9 mouse cellular contexts compared by ENCODE assay signal in the genomic region with DNA sequence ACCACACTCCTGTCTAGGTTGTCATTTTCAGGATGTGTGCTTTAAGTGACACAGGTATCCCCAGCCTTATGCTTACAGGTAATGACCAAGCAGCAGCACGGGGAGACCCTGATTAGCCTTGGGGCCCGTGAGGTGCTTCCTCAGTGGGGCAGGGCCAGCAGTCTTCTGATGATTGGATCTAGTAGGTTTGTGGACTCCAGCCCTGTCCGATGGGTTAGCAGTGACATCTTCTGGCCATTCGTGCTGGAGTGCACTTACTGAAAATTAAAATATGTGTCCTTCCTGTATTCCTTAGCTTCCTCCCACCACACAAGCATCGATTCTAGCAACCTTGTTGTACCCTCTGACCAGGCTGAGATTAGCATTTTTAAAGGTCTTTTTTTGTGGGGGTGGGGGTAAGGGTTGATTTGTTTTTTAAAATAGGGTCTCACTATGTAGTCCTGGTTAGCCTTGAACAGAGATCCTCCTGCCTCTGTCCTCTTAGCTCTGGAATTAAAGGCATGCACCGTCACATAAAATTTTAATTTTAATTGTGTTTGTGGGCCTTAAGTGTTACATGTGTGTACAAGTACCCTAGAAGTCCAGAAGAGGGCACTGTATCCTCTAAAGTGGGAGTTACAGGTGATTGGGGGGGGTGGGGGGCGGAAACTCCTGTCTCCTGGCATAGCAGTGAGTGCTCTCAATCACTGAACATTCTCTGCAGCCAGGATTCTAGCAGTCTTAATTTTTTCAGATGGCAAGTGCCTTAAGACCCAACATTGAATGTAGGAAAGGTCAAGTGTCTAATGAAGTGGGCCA. TPM values are rescaled to one million over a fixed set of nuclear protein-coding genes. Genes with fewer than 3 reads are reported as not detected.
DNase-seq lines count a peak whose midpoint lies in the region; ATAC-seq and TF ChIP-seq lines count a peak whose summit lies in the region.
"Had no signal": no experiment of that assay in that cellular context is flagged by ENCODE, and none has a peak within 500 bp of the region (broad histone marks: within the 10 kb centered on the region; RNA-seq: fewer than 3 reads in every experiment).

No protein-coding gene starts in this region.

- peaks cover 3% of the 10 kb centered on the region; the same call in 1 of the 2 replicates for H3K36me3 ChIP-seq in neural tube, embryonic 12.5 days
- peaks cover 80% of the 10 kb centered on the region for H3K36me3 ChIP-seq in heart, embryonic 12.5 days

- no peak overlapping the region for H3K9ac ChIP-seq in neural tube, embryonic 12.5 days
- H3K9ac ChIP-seq in heart, embryonic 12.5 days = no peak overlapping the region
- H3K9ac ChIP-seq: liver, embryonic 13.5 days had no signal

- H3K4me1 ChIP-seq in lung, adult 2 months (ENCODE audit: control insufficient read depth, insufficient read depth, low read length) = peaks cover 3% of the 10 kb centered on the region; the same call in 1 of the 2 replicates
- peaks cover 26% of the 10 kb centered on the region for H3K4me1 ChIP-seq in neural tube, embryonic 12.5 days
- H3K4me1 ChIP-seq in heart, embryonic 12.5 days (replicated peaks) = peaks cover 26% of the 10 kb centered on the region

- DNase-seq in lung, adult 2 months = no peak
- DNase-seq in lung, postnatal 14 days = no peak
- peak; percentile 36 for DNase-seq in MN1 (ENCODE audit: low spot score)
- peak; percentile 80 to 82 for DNase-seq in cerebellum, postnatal 10 days
- DNase-seq in kidney, postnatal 25 days = peak; percentile 32 to 55
- DNase-seq in gastrocnemius, postnatal 14 days = no peak
- DNase-seq: liver, embryonic 13.5 days had no signal

- TF ChIP-seq CTCF in lung, adult 2 months (IDR thresholded peaks at IDR 0.05; ENCODE audit: insufficient read depth, low read length) = peak; percentile 47

- H3K9me3 ChIP-seq in neural tube, embryonic 12.5 days = no peaks in the 10 kb centered on the region
- H3K9me3 ChIP-seq in heart, embryonic 12.5 days (replicated peaks) = no peaks in the 10 kb centered on the region
- H3K9me3 ChIP-seq: liver, embryonic 13.5 days had no signal

- intact Hi-C loops in gastrocnemius, postnatal 14 days (cut with DNase I; ENCODE audit: low total_unique reads) = no loop called here

- 51% methylated on average over 7 of the region's 7 CpGs for WGBS in lung, adult 2 months
- WGBS in neural tube, embryonic 12.5 days = 75% methylated on average over 7 of the region's 7 CpGs
- 56% methylated on average over 7 of the region's 7 CpGs for WGBS in heart, embryonic 12.5 days

- no peak overlapping the region for H3K4me2 ChIP-seq in neural tube, embryonic 12.5 days (replicated peaks)
- H3K4me2 ChIP-seq in heart, embryonic 12.5 days = no peak overlapping the region
- H3K4me2 ChIP-seq: liver, embryonic 13.5 days had no signal

- H3K4me3 ChIP-seq in lung, adult 2 months (replicated peaks; ENCODE audit: extremely low read depth, low read depth, low read length) = no peak overlapping the region
- H3K4me3 ChIP-seq in neural tube, embryonic 12.5 days = no peak overlapping the region
- no peak overlapping the region for H3K4me3 ChIP-seq in heart, embryonic 12.5 days
- H3K4me3 ChIP-seq: liver, embryonic 13.5 days had no signal

- TF ChIP-seq POLR2A in lung, adult 2 months (IDR thresholded peaks at IDR 0.05; ENCODE audit: borderline replicate concordance, extremely low read depth, low read depth, low read length) = no peak

- no peak overlapping the region for H3K27ac ChIP-seq in neural tube, embryonic 12.5 days
- no peak overlapping the region for H3K27ac ChIP-seq in heart, embryonic 12.5 days (ENCODE audit: poor library complexity, severe bottlenecking)
- H3K27ac ChIP-seq: liver, embryonic 13.5 days had no signal

- 0 out of 2 replicates have a peak, but pooled peaks have one; percentile 44 for ATAC-seq in neural tube, embryonic 12.5 days (ENCODE audit: low FRiP score, low read depth)
- ATAC-seq in heart, embryonic 12.5 days (ENCODE audit: insufficient number of reproducible peaks, low FRiP score) = no peak

- H3K27me3 ChIP-seq in neural tube, embryonic 12.5 days (replicated peaks) = no peaks in the 10 kb centered on the region
- no peaks in the 10 kb centered on the region for H3K27me3 ChIP-seq in heart, embryonic 12.5 days (replicated peaks)
- H3K27me3 ChIP-seq: liver, embryonic 13.5 days had no signal

RNA-seq across cellular contexts. Expression of a gene that starts 49.0 kb away (rescaled TPM):
- 0.25 and 5.1 TPM in 2 replicates for polyA plus RNA-seq in lung, adult 2 months (2012; rRNA removed)
- polyA plus RNA-seq in neural tube, embryonic 12.5 days (2016; fragmentation: Nextera tagmentation; extraction: Ambion mirVana) = 0.06 and 0.16 TPM in 2 replicates
- not detected for total RNA-seq in gastrocnemius, postnatal 14 days (2021)
- 0.12 and 0.24 TPM in 2 replicates for polyA plus RNA-seq in heart, embryonic 12.5 days (2016; fragmentation: Nextera tagmentation; extraction: Ambion mirVana)

Comparison
In these comparisons a context has a peak if more than half of its experiments do, and no peak if none do; other contexts are left out.
1. DNase-seq: peak in MN1 (single experiment), cerebellum, postnatal 10 days (2 of 2) and kidney, postnatal 25 days (2 of 2); none in lung, adult 2 months (single experiment), lung, postnatal 14 days (single experiment) and gastrocnemius, postnatal 14 days (single experiment).